Mouse (Mus musculus) midbrain, postnatal 0 days (tissue): ENCODE data around the gene 4930426L09Rik. TPM values are rescaled to one million over a fixed set of nuclear protein-coding genes. Genes with fewer than 3 reads are reported as not detected.

ENCODE experiments used
- ATAC-seq: fragments of 200-750 bp; cut with Nextera tagmentation; 2 replicates; pipeline ENCODE4 v1.8.0; 2017; ENCODE audit warnings: moderate number of reproducible peaks, mild to moderate bottlenecking, moderate TSS enrichment, moderate library complexity; ENCODE audit not compliant: low FRiP score
- DNase-seq: peaks from one replicate; pipeline ENCODE4 v3.0.0-alpha.2; 2015; ENCODE audit warnings: low spot score
- H3K27ac ChIP-seq: fragments of 300-500 bp; sonication (generic); 2 replicates; pipeline ENCODE4 v1.5.1; 2014; ENCODE audit warnings: low read depth, mild to moderate bottlenecking, low read length, mixed read lengths
- H3K27me3 ChIP-seq: fragments of 300-500 bp; sonication (generic); 2 replicates; pipeline ENCODE4 v1.6.1; 2014; ENCODE audit warnings: low read length, control low read depth, mixed read lengths; ENCODE audit not compliant: insufficient read depth
- H3K36me3 ChIP-seq: fragments of 300-500 bp; sonication (generic); 2 replicates; pipeline ENCODE4 v1.6.1; 2014; ENCODE audit warnings: low read length, control low read depth, mixed read lengths; ENCODE audit not compliant: insufficient read depth
- H3K4me1 ChIP-seq: fragments of 300-500 bp; sonication (generic); 2 replicates; pipeline ENCODE4 v1.6.1; 2014; ENCODE audit warnings: mild to moderate bottlenecking, control low read depth, antibody characterized with exemption, low read length, mixed read lengths; ENCODE audit not compliant: insufficient read depth
- H3K4me2 ChIP-seq: fragments of 300-500 bp; sonication (generic); 2 replicates; pipeline ENCODE4 v1.6.1; 2014; ENCODE audit warnings: low read depth, mild to moderate bottlenecking, low read length, mixed read lengths; ENCODE audit not compliant: poor library complexity, severe bottlenecking
- H3K4me3 ChIP-seq: fragments of 300-500 bp; sonication (generic); 2 replicates; pipeline ENCODE4 v1.5.1; 2014; ENCODE audit warnings: low read depth, mild to moderate bottlenecking, low read length, moderate library complexity
- H3K9ac ChIP-seq: fragments of 300-500 bp; sonication (generic); replicated peaks from 2 replicates; pipeline ENCODE4 v1.6.1; 2014; ENCODE audit warnings: mild to moderate bottlenecking, low read length, moderate library complexity, mixed read lengths; ENCODE audit not compliant: poor library complexity, severe bottlenecking
- H3K9me3 ChIP-seq: fragments of 300-500 bp; sonication (generic); 2 replicates; pipeline ENCODE4 v1.6.1; 2016; ENCODE audit warnings: low read length, control low read depth
- CTCF ChIP-seq: IDR thresholded peaks from 2 replicates; pipeline ENCODE4 v1.5.1; 2016; ENCODE audit warnings: antibody characterized with exemption, mild to moderate bottlenecking
- WGBS: fragments of 180-500 bp; shearing (Covaris S2); extraction: QIAGEN DNeasy Blood & Tissue Kit; methylation state at CpG from one replicate; pipeline ENCODE4 v1.1.7; 2014; 5-methylcytosine and 5-hydroxymethylcytosine counted together
- polyA plus RNA-seq: library from polyadenylated mRNA; unstranded; fragments of >200 nt; fragmentation: Nextera tagmentation; extraction: Ambion mirVana; gene quantifications from 2 replicates; pipeline ENCODE4 v1.2.1, GENCODE M21; 2015
- total RNA-seq: library from RNA; depleted of rRNA; stranded (reverse); fragments of >200 nt; gene quantifications from 2 replicates; pipeline ENCODE4 v1.2.3, GENCODE M21; 2014

4930426L09Rik gene
- total and polyA plus RNA-seq, 2 experiments from 2014 or later: 0.41 to 1.1 TPM

- no peak for DNase-seq
- no peak overlapping the region for H3K27ac ChIP-seq
- no peak for TF ChIP-seq CTCF
- H3K9me3 ChIP-seq: no peaks in the 10 kb centered on the region
- H3K36me3 ChIP-seq: no peaks in the 10 kb centered on the region
- ATAC-seq: no peak
- no peak overlapping the region for H3K4me3 ChIP-seq
- H3K4me1 ChIP-seq: no peaks in the 10 kb centered on the region
- no peaks in the 10 kb centered on the region for H3K27me3 ChIP-seq
- WGBS: 98% methylated on average over 2 of the region's 2 CpGs
- no peak overlapping the region for H3K9ac ChIP-seq
- H3K4me2 ChIP-seq: no peak overlapping the region
Observed at GRCm38 (mm10) chr2:18965950-18966349, 32.2 kb upstream of the 4930426L09Rik start.

GRCm38 (mm10) chr2:18966566-18966965, 31.6 kb upstream of the 4930426L09Rik start:
- Histone ChIP-seq H3K9ac (no peak overlapping the region), H3K4me1 (no peaks in the 10 kb centered on the region), H3K9me3 (no peaks in the 10 kb centered on the region), H3K4me3 (no peak overlapping the region), H3K27ac (no peak overlapping the region), H3K36me3 (no peaks in the 10 kb centered on the region), H3K27me3 (no peaks in the 10 kb centered on the region), H3K4me2 (no peak overlapping the region)
- ATAC-seq (no peak), DNase-seq (no peak)
- no peak for TF ChIP-seq CTCF
- 94% methylated on average over 5 of the region's 5 CpGs for WGBS

DNA sequence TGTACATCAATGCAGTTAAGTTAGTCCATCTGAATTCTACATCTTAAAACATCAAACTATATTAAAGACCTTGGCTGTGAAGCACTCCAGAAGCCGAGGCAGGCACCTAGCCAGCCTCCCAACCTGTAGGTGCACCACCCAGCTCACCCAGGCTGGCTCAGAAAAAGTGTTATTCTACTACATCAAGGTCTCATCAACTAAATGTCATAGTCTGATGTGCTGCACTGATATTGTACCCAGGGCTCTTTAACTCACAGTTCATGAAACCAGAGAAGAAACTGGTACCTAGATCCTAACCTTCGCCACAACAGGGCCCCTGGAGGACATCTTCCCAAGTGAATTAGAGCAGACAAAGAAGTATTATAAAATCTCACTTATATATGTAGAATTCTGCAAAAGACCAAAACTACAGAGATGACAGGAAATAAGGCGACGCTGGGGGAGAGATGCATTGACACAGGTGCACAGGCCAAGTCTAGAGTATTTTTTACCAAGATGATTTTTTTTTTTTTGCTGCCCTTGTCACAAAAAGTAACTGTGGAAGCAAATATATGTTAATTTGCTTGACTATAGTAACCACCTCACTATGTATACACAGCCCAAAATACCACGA, 30.6 kb upstream of the 4930426L09Rik start:
- TF ChIP-seq CTCF: no peak
- Histone ChIP-seq H3K27me3 (no peaks in the 10 kb centered on the region), H3K4me3 (no peak overlapping the region), H3K4me2 (no peak overlapping the region), H3K4me1 (no peaks in the 10 kb centered on the region), H3K36me3 (no peaks in the 10 kb centered on the region), H3K27ac (no peak overlapping the region), H3K9me3 (no peaks in the 10 kb centered on the region), H3K9ac (no peak overlapping the region)
- DNase-seq (no peak), ATAC-seq (no peak)
- 97% methylated on average over 5 of the region's 5 CpGs for WGBS

GRCm38 (mm10) chr2:18969066-18969681, 29.0 kb upstream of the 4930426L09Rik start:
- Histone ChIP-seq H3K4me1 (no peaks in the 10 kb centered on the region), H3K9ac (no peak overlapping the region), H3K4me3 (no peak overlapping the region), H3K27ac (no peak overlapping the region), H3K36me3 (no peaks in the 10 kb centered on the region), H3K9me3 (peaks cover 3% of the 10 kb centered on the region; the same call in 1 of the 2 replicates), H3K27me3 (no peaks in the 10 kb centered on the region), H3K4me2 (no peak overlapping the region)
- DNase-seq: no peak
- no peak for TF ChIP-seq CTCF
- 83% methylated on average over 5 of the region's 5 CpGs for WGBS
- ATAC-seq: no peak

- H3K9me3 ChIP-seq: peaks cover 3% of the 10 kb centered on the region; the same call in 1 of the 2 replicates
- no peaks in the 10 kb centered on the region for H3K4me1 ChIP-seq
- H3K36me3 ChIP-seq: no peaks in the 10 kb centered on the region
- H3K27ac ChIP-seq: no peak overlapping the region
- no peak for ATAC-seq
- DNase-seq: no peak
- H3K9ac ChIP-seq: no peak overlapping the region
- WGBS: 94% methylated on average over 2 of the region's 2 CpGs
- H3K27me3 ChIP-seq: no peaks in the 10 kb centered on the region
- no peak for TF ChIP-seq CTCF
- no peak overlapping the region for H3K4me3 ChIP-seq
- no peak overlapping the region for H3K4me2 ChIP-seq
Observed at GRCm38 (mm10) chr2:18970461-18970860, 27.7 kb upstream of the 4930426L09Rik start.

DNA sequence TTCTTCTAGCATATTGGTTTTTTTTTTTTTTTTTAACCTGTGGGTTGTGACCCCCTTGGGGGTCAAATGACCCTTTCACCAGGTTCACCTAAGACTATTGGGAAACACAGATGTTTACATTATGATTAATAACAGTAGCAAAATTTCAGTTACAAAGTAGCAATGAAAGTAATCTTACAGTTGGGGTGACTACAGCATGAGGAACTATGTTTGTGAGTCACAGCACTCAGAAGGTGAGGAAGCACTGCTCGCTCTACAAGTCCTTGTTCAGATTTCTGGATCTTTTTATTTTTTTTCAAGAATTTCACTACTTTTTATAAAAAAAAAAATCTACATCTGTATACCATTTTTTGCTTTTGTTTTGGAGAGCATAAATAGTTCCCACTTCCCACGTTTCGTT, 26.6 kb upstream of the 4930426L09Rik start:
- Histone ChIP-seq H3K9me3 (peaks cover 3% of the 10 kb centered on the region; the same call in 1 of the 2 replicates), H3K36me3 (no peaks in the 10 kb centered on the region), H3K4me3 (no peak overlapping the region), H3K4me1 (no peaks in the 10 kb centered on the region), H3K27ac (no peak overlapping the region), H3K9ac (no peak overlapping the region), H3K27me3 (no peaks in the 10 kb centered on the region), H3K4me2 (no peak overlapping the region)
- TF ChIP-seq CTCF: no peak
- DNase-seq (no peak), ATAC-seq (no peak)
- WGBS: 91% methylated on average over 3 of the region's 3 CpGs
